Mouse (Mus musculus): ENCODE data around the gene Ric3.

- no peak for TF ChIP-seq CTCF (IDR thresholded peaks at IDR 0.05; ENCODE audit: borderline replicate concordance, insufficient read depth, low read depth, low read length)
- TF ChIP-seq POLR2A (IDR thresholded peaks at IDR 0.05; ENCODE audit: borderline replicate concordance, insufficient read depth, low read length) = no peak
Measured at GRCm38 (mm10) chr7:109012575-109012974, 70.6 kb downstream of the Ric3 start.

Measured in cerebellum, adult 2 months (tissue).